Mouse (Mus musculus) heart, embryonic 13.5 days (tissue): Measurements from ENCODE around the gene Txndc9. TPM values are rescaled to one million over a fixed set of nuclear protein-coding genes. Genes with fewer than 3 reads are reported as not detected.

Experiments
- ATAC-seq: fragments of 200-750 bp; cut with Nextera tagmentation; 2 replicates; pipeline ENCODE4 v1.8.0; 2017; ENCODE audit warnings: moderate TSS enrichment; ENCODE audit not compliant: insufficient number of reproducible peaks, low FRiP score, low TSS enrichment; ENCODE audit errors: extremely low read depth
- H3K27ac ChIP-seq: fragments of 300-500 bp; sonication (generic); replicated peaks from 2 replicates; pipeline ENCODE4 v1.5.1; 2015; ENCODE audit warnings: moderate library complexity, mild to moderate bottlenecking, inconsistent platforms
- H3K27me3 ChIP-seq: fragments of 300-500 bp; sonication (generic); replicated peaks from 2 replicates; pipeline ENCODE4 v1.6.1; 2015; ENCODE audit warnings: mild to moderate bottlenecking, inconsistent platforms
- H3K36me3 ChIP-seq: fragments of 300-500 bp; sonication (generic); 2 replicates; pipeline ENCODE4 v1.6.1; 2015; ENCODE audit warnings: mild to moderate bottlenecking, inconsistent platforms
- H3K4me1 ChIP-seq: fragments of 300-500 bp; sonication (generic); 2 replicates; pipeline ENCODE4 v1.6.1; 2015; ENCODE audit warnings: inconsistent platforms
- H3K4me2 ChIP-seq: fragments of 300-500 bp; sonication (generic); 2 replicates; pipeline ENCODE4 v1.6.1; 2015; ENCODE audit warnings: inconsistent platforms, mild to moderate bottlenecking, moderate library complexity
- H3K4me3 ChIP-seq: fragments of 300-500 bp; sonication (generic); 2 replicates; pipeline ENCODE4 v1.5.1; 2015; ENCODE audit warnings: moderate library complexity, mild to moderate bottlenecking, inconsistent platforms
- H3K9ac ChIP-seq: fragments of 300-500 bp; sonication (generic); 2 replicates; pipeline ENCODE4 v1.6.1; 2015; ENCODE audit warnings: inconsistent platforms, mild to moderate bottlenecking, moderate library complexity
- H3K9me3 ChIP-seq: fragments of 300-500 bp; sonication (generic); 2 replicates; pipeline ENCODE4 v1.6.1; 2016; ENCODE audit warnings: inconsistent platforms
- WGBS: fragments of 180-500 bp; shearing (Covaris S2); methylation state at CpG from one replicate; pipeline ENCODE4 v1.1.7; 2015; ENCODE audit warnings: mixed read lengths; 5-methylcytosine and 5-hydroxymethylcytosine counted together
- polyA plus RNA-seq: library from polyadenylated mRNA; unstranded; fragments of >200 nt; fragmentation: Nextera tagmentation; extraction: Ambion mirVana; gene quantifications from 2 replicates; pipeline ENCODE4 v1.2.1, GENCODE M21; 2015

Txndc9 gene
- polyA plus RNA-seq, 1 experiment from 2014 or later: 107 TPM

GRCm38 (mm10) chr1:37971520-37971919, 26.2 kb downstream of the Txndc9 start:
- H3K4me3 ChIP-seq: no peak overlapping the region
- no peak overlapping the region for H3K9ac ChIP-seq
- WGBS: 24% methylated on average over 4 of the region's 4 CpGs
- H3K27me3 ChIP-seq: no peaks in the 10 kb centered on the region; the same call in 1 of the 2 replicates
- H3K9me3 ChIP-seq: no peaks in the 10 kb centered on the region
- no peak overlapping the region for H3K4me2 ChIP-seq
- no peaks in the 10 kb centered on the region for H3K36me3 ChIP-seq
- ATAC-seq: no peak
- H3K27ac ChIP-seq: no peak overlapping the region
- H3K4me1 ChIP-seq: peaks cover 7% of the 10 kb centered on the region; the same call in 1 of the 2 replicates

DNA sequence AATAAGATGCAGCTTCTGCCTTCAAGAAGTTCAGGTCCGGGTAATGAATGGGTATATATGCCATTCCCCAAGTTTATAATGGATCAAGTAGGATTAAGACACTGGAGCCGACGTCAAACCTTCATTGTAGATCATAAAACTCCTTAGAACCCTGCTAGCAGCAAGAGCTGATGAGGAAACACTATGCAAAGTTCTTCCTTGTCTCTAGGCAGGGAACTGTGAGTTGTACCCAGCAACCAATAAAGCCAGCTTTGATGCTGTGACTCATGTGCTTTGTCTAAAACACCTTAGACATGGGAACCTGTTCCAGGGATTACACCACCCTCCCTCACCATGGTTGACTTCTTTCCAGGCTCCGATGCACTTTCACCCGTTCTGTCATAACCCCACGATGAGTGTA, 28.9 kb downstream of the Txndc9 start:
- H3K4me2 ChIP-seq: no peak overlapping the region
- H3K27ac ChIP-seq: no peak overlapping the region
- H3K4me3 ChIP-seq: no peak overlapping the region
- no peaks in the 10 kb centered on the region for H3K27me3 ChIP-seq
- H3K4me1 ChIP-seq: peaks cover 7% of the 10 kb centered on the region; the same call in 1 of the 2 replicates
- no peak overlapping the region for H3K9ac ChIP-seq
- no peaks in the 10 kb centered on the region for H3K36me3 ChIP-seq
- 85% methylated on average over 6 of the region's 6 CpGs for WGBS
- H3K9me3 ChIP-seq: no peaks in the 10 kb centered on the region
- ATAC-seq: no peak

GRCm38 (mm10) chr1:37965571-37965970, 32.1 kb downstream of the Txndc9 start:
- Histone ChIP-seq H3K4me3 (no peak overlapping the region), H3K36me3 (no peaks in the 10 kb centered on the region), H3K27ac (no peak overlapping the region), H3K27me3 (no peaks in the 10 kb centered on the region), H3K4me1 (no peaks in the 10 kb centered on the region), H3K9me3 (no peaks in the 10 kb centered on the region), H3K4me2 (no peak overlapping the region), H3K9ac (no peak overlapping the region)
- ATAC-seq: no peak
- WGBS: 59% methylated on average over 10 of the region's 10 CpGs

- no peak overlapping the region for H3K4me2 ChIP-seq
- 67% methylated on average over 5 of the region's 5 CpGs for WGBS
- no peaks in the 10 kb centered on the region for H3K27me3 ChIP-seq
- H3K27ac ChIP-seq: no peak overlapping the region
- ATAC-seq: no peak
- H3K36me3 ChIP-seq: no peaks in the 10 kb centered on the region
- no peak overlapping the region for H3K9ac ChIP-seq
- H3K9me3 ChIP-seq: no peaks in the 10 kb centered on the region
- H3K4me3 ChIP-seq: no peak overlapping the region
- H3K4me1 ChIP-seq: no peaks in the 10 kb centered on the region
Measured at GRCm38 (mm10) chr1:37959486-37959885, 38.2 kb downstream of the Txndc9 start.

GRCm38 (mm10) chr1:37958516-37958915, 39.2 kb downstream of the Txndc9 start:
- 51% methylated on average over 2 of the region's 2 CpGs for WGBS
- H3K9me3 ChIP-seq: no peaks in the 10 kb centered on the region
- H3K9ac ChIP-seq: no peak overlapping the region
- H3K4me2 ChIP-seq: no peak overlapping the region
- H3K27me3 ChIP-seq: no peaks in the 10 kb centered on the region
- no peak overlapping the region for H3K4me3 ChIP-seq
- H3K36me3 ChIP-seq: no peaks in the 10 kb centered on the region
- no peak for ATAC-seq
- H3K4me1 ChIP-seq: no peaks in the 10 kb centered on the region
- no peak overlapping the region for H3K27ac ChIP-seq

GRCm38 (mm10) chr1:37957659-37958058, 40.0 kb downstream of the Txndc9 start, which contains the start of gene Lyg1:
Gene Lyg1 (minus strand): TSS chr1:37957759.
- no peak within 1 kb of the TSS for H3K4me3 ChIP-seq
- no peaks in the 10 kb centered on the region for H3K27me3 ChIP-seq
- 75% methylated on average over 5 of the region's 5 CpGs for WGBS
- H3K9ac ChIP-seq: no peak within 1 kb of the TSS
- H3K27ac ChIP-seq: no peak within 1 kb of the TSS
- no peak within 1 kb of the TSS for H3K4me2 ChIP-seq
- H3K9me3 ChIP-seq: no peaks in the 10 kb centered on the region
- no peaks in the 10 kb centered on the region for H3K36me3 ChIP-seq
- H3K4me1 ChIP-seq: no peaks in the 10 kb centered on the region
- ATAC-seq: no peak

DNA sequence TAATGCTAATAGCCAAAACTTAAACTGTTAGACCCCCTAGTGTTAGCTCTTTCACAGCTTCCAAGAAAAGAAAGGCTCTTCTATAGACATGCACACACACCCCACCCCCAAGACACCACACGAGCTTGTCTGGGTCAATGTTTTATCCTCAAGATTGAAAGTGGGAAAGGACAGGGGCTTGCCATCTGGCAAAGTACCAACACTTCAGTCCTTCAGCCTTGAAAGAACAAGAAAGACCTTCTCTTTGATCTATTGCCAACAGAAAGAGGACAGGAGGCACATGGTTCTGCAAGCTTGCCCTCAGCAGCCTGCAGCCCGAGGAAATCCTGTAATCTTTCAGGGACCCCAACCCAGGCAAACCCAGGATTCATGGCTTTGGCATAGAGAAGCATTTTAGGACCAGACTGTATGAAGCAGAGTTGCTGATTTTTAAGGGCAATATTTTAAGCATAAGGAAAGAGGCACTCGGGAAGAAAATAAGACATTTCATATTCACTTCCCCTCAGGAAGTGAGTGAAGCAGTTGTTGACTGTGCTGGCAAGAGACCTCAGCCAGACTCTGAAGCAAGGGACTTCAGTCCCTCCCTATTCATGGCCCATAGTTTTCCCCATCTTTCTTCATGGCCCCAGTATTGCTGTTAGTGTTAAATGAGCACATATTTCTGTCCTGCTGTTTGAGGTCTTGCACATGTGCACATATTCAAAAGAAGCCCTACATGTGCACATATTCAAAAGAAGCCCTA, 40.8 kb downstream of the Txndc9 start:
- Histone ChIP-seq H3K36me3 (no peaks in the 10 kb centered on the region), H3K4me1 (no peaks in the 10 kb centered on the region), H3K27me3 (no peaks in the 10 kb centered on the region), H3K9ac (no peak overlapping the region), H3K27ac (no peak overlapping the region), H3K9me3 (no peaks in the 10 kb centered on the region), H3K4me3 (no peak overlapping the region), H3K4me2 (no peak overlapping the region)
- ATAC-seq: no peak
- WGBS: 25% methylated on average over 3 of the region's 3 CpGs

- H3K4me2 ChIP-seq: no peak overlapping the region
- no peaks in the 10 kb centered on the region for H3K4me1 ChIP-seq
- H3K27ac ChIP-seq: no peak overlapping the region
- H3K9ac ChIP-seq: no peak overlapping the region
- WGBS: 79% methylated on average over 2 of the region's 2 CpGs
- no peak for ATAC-seq
- H3K9me3 ChIP-seq: no peaks in the 10 kb centered on the region
- H3K27me3 ChIP-seq: no peaks in the 10 kb centered on the region
- H3K4me3 ChIP-seq: no peak overlapping the region
- no peaks in the 10 kb centered on the region for H3K36me3 ChIP-seq
Measured at GRCm38 (mm10) chr1:37955251-37955650, 42.4 kb downstream of the Txndc9 start.

- Histone ChIP-seq H3K4me2 (no peak overlapping the region), H3K4me1 (no peaks in the 10 kb centered on the region), H3K9ac (no peak overlapping the region), H3K27ac (no peak overlapping the region), H3K36me3 (no peaks in the 10 kb centered on the region), H3K9me3 (no peaks in the 10 kb centered on the region), H3K27me3 (no peaks in the 10 kb centered on the region), H3K4me3 (no peak overlapping the region)
- ATAC-seq: no peak
- WGBS: 57% methylated on average over 7 of the region's 7 CpGs
Measured at GRCm38 (mm10) chr1:37954786-37955185, 42.9 kb downstream of the Txndc9 start.

DNA sequence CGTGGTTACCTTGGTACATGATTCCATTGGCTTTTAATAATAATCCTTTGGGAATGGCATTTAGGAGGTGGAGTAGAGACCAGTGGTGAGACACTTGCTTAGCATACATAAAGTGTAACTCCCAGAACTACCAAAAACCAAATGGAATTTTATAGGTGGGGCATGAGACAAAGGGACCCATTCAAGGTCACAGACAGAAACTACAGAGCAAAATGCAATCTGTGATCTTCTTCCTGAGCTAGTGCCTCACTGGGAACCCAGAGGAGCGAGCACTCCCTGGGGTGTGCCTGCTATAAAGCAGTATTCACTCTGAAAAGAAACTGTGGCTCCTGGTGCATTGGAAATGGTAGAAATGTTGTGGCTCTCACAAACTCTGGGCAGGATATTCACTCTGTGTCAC, 48.8 kb downstream of the Txndc9 start:
- H3K4me2 ChIP-seq: no peak overlapping the region
- H3K36me3 ChIP-seq: no peaks in the 10 kb centered on the region
- H3K4me3 ChIP-seq: no peak overlapping the region
- no peak overlapping the region for H3K27ac ChIP-seq
- WGBS: 65% methylated on average over 2 of the region's 2 CpGs
- no peak for ATAC-seq
- H3K4me1 ChIP-seq: no peaks in the 10 kb centered on the region
- H3K9me3 ChIP-seq: no peaks in the 10 kb centered on the region
- H3K9ac ChIP-seq: no peak overlapping the region
- no peaks in the 10 kb centered on the region for H3K27me3 ChIP-seq
